Mouse (Mus musculus): ENCODE results near the gene Vps37b. TPM values are rescaled to one million over a fixed set of nuclear protein-coding genes. Genes with fewer than 3 reads are reported as not detected.
"Not testable (repeated sequence)": the region's sequence is repeated elsewhere in the genome, so short reads cannot be mapped to it uniquely, and the experiment has no call there.

Gene Vps37b
- polyA plus RNA-seq, 1 experiment from 2014 or later = 43.3 TPM

DNA sequence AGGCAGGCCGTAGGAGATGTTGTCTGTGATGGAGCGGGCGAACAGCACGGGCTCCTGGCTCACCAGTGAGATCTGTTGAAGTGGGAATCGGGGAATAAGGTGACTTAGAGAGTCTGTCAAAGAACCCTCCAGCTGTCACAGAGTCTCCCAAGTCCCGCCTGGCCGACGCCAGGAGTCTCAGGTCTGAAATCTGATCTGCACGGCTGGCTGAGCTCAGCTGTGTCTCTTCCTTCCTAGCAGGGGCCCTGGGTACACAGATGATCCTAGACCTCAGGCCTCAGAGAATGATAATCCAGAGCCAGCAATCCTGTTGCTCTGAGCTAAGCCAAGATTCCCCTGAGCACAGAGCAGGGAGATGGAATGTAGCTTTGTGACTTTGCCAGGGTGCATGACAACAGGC, 41.6 kb upstream of the Vps37b start:
- WGBS (ENCODE audit: insufficient replicate concordance) = 38% methylated on average over 9 of the region's 9 CpGs
- Histone ChIP-seq H3K36me3 (ENCODE audit: control insufficient read depth, insufficient read depth, low read length) (no peaks in the 10 kb centered on the region), H3K9me3 (replicated peaks; ENCODE audit: control insufficient read depth, low read length) (no peaks in the 10 kb centered on the region), H3K27ac (ENCODE audit: low read depth, low read length) (no peak overlapping the region), H3K4me2 (no peak overlapping the region), H3K9ac (ENCODE audit: low read depth, low read length) (no peak overlapping the region), H3K4me1 (ENCODE audit: control insufficient read depth, insufficient read depth, low read length) (peaks cover 25% of the 10 kb centered on the region), H3K27me3 (ENCODE audit: control insufficient read depth, insufficient read depth, low read length) (no peaks in the 10 kb centered on the region), H3K4me3 (ENCODE audit: low read depth, low read length) (no peak overlapping the region)
- ATAC-seq (replicated peaks; ENCODE audit: insufficient number of reproducible peaks, low FRiP score, low TSS enrichment) = no peak

DNA sequence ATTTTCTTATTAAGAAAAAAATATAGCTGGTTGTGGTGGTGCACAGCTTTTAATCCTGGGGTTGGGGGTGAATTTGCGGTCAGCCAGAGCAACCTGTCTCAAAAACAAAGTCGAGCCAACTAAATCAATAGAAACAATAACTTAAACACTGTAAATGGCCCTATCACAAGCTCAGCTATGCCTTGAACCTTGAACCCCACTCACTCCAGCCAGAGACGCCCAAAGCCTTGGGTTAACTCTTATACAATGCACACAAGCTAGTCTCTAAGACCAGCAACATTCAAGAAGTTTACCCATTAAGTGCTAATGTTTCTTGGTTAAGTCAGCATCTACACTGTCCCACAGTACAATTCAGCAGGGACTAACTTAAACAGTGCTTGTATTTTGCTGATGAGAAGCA, 37.6 kb upstream of the Vps37b start:
- no peak overlapping the region for H3K4me2 ChIP-seq
- H3K27ac ChIP-seq (ENCODE audit: low read depth, low read length) = no peak overlapping the region
- WGBS (ENCODE audit: insufficient replicate concordance) = 90% methylated on average over 3 of the region's 3 CpGs
- H3K27me3 ChIP-seq (ENCODE audit: control insufficient read depth, insufficient read depth, low read length) = no peaks in the 10 kb centered on the region
- no peak for ATAC-seq (replicated peaks; ENCODE audit: insufficient number of reproducible peaks, low FRiP score, low TSS enrichment)
- H3K4me1 ChIP-seq (ENCODE audit: control insufficient read depth, insufficient read depth, low read length) = peaks cover 6% of the 10 kb centered on the region
- no peaks in the 10 kb centered on the region for H3K9me3 ChIP-seq (replicated peaks; ENCODE audit: control insufficient read depth, low read length)
- H3K4me3 ChIP-seq (ENCODE audit: low read depth, low read length) = no peak overlapping the region
- no peaks in the 10 kb centered on the region for H3K36me3 ChIP-seq (ENCODE audit: control insufficient read depth, insufficient read depth, low read length)
- H3K9ac ChIP-seq (ENCODE audit: low read depth, low read length) = no peak overlapping the region

DNA sequence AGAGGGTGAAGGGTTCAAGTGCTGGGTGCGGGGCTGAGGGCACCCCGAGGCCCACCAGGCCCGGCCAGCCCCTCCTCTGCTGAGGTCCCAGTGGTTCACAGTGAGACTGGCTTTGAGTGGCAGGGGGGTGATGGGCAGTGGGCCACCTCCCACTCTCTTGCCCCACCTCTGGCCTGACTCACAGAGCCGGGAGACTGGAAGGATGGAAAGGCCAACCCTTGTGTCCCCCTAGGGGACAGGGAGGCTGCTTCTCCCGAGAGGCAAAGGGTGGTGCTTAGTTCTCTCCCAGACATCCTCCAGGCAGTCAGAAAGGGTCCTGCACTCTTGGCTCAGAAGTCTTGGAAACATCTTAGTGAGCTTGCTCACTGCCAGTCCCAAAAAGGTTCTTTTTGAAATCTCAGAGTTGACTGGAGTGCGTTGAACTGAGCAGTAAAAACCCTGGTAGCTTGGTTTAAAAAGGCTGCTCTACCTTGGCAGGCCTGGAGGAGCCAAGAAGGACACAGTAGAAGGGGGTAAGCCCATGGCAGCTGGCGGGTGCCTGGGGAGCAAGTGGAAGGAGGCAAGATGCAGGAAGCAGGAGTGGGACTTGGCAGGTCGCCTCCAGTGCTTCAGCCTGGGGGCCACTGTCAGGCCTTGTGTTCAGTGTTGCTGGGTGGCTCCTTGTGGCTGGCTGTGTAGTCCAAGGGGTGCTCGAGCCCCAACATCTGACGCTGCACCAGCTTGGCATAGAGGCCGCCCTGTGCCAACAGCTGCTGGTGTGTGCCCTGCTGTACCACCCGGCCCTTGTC, 30.2 kb upstream of the Vps37b start:
- no peak overlapping the region for H3K9ac ChIP-seq (ENCODE audit: low read depth, low read length)
- H3K27me3 ChIP-seq (ENCODE audit: control insufficient read depth, insufficient read depth, low read length) = 0 out of 2 replicates have a peak, but pooled peaks cover 2% of the 10 kb centered on the region
- no peak overlapping the region for H3K27ac ChIP-seq (ENCODE audit: low read depth, low read length)
- H3K36me3 ChIP-seq (ENCODE audit: control insufficient read depth, insufficient read depth, low read length) = no peaks in the 10 kb centered on the region
- no peak overlapping the region for H3K4me3 ChIP-seq (ENCODE audit: low read depth, low read length)
- ATAC-seq (replicated peaks; ENCODE audit: insufficient number of reproducible peaks, low FRiP score, low TSS enrichment) = no peak
- no peaks in the 10 kb centered on the region for H3K9me3 ChIP-seq (replicated peaks; ENCODE audit: control insufficient read depth, low read length)
- no peaks in the 10 kb centered on the region for H3K4me1 ChIP-seq (ENCODE audit: control insufficient read depth, insufficient read depth, low read length)
- H3K4me2 ChIP-seq = no peak overlapping the region
- WGBS (ENCODE audit: insufficient replicate concordance) = 69% methylated on average over 12 of the region's 12 CpGs

DNA sequence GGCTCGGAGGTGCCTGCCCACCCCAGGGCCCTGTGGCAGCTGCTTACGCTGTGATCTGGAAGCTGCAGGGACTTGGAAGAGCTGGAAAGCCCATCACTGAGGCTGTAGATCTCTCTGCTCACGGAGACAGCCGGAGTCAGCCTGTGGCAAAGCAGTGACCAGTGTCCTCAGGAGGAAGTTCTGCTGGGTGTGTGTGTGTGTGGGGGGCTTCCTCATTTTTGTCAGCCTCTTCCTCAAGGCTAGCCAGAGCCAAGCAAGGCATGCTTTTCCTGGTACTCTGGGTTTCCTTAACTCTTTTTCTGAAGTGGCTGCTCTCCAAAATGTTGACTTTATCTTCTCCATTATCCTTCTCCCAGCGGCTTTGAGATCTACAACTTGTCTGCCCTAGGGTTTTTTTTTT, 27.6 kb upstream of the Vps37b start:
- Histone ChIP-seq H3K4me3 (ENCODE audit: low read depth, low read length) (no peak overlapping the region), H3K9me3 (replicated peaks; ENCODE audit: control insufficient read depth, low read length) (no peaks in the 10 kb centered on the region), H3K9ac (ENCODE audit: low read depth, low read length) (0 out of 2 replicates have a peak overlapping the region, but pooled peaks have one; percentile 22), H3K4me2 (no peak overlapping the region), H3K27me3 (ENCODE audit: control insufficient read depth, insufficient read depth, low read length) (0 out of 2 replicates have a peak, but pooled peaks cover 2% of the 10 kb centered on the region), H3K4me1 (ENCODE audit: control insufficient read depth, insufficient read depth, low read length) (no peaks in the 10 kb centered on the region), H3K27ac (ENCODE audit: low read depth, low read length) (0 out of 2 replicates have a peak overlapping the region, but pooled peaks have one; percentile 29), H3K36me3 (ENCODE audit: control insufficient read depth, insufficient read depth, low read length) (no peaks in the 10 kb centered on the region)
- 42% methylated on average over 5 of the region's 5 CpGs for WGBS (ENCODE audit: insufficient replicate concordance)
- ATAC-seq (replicated peaks; ENCODE audit: insufficient number of reproducible peaks, low FRiP score, low TSS enrichment) = no peak

DNA sequence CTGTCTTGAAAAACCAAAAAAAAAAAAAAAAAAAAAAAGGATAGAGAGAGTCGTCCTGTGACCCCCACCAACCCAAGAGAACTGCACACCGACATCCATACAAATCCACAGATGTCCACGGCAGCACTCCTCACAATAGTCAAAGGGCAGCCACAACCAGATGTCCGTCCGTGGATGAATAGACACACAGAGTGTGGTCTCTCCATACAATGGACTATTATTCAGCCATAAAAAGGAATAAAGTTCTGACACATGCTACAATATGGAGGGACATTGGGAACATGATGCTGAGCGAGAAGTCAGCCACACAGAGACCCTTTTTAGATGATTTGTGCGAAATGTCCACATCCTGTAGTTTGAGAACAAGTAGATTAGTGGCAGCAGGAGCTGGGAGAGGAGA, 26.7 kb upstream of the Vps37b start:
- no peak overlapping the region for H3K4me3 ChIP-seq (ENCODE audit: low read depth, low read length)
- no peaks in the 10 kb centered on the region for H3K36me3 ChIP-seq (ENCODE audit: control insufficient read depth, insufficient read depth, low read length)
- H3K27ac ChIP-seq (ENCODE audit: low read depth, low read length) = no peak overlapping the region
- no peak for ATAC-seq (replicated peaks; ENCODE audit: insufficient number of reproducible peaks, low FRiP score, low TSS enrichment)
- 85% methylated on average over 7 of the region's 7 CpGs for WGBS (ENCODE audit: insufficient replicate concordance)
- no peaks in the 10 kb centered on the region for H3K4me1 ChIP-seq (ENCODE audit: control insufficient read depth, insufficient read depth, low read length)
- no peak overlapping the region for H3K4me2 ChIP-seq
- H3K27me3 ChIP-seq (ENCODE audit: control insufficient read depth, insufficient read depth, low read length) = 0 out of 2 replicates have a peak, but pooled peaks cover 2% of the 10 kb centered on the region
- no peaks in the 10 kb centered on the region for H3K9me3 ChIP-seq (replicated peaks; ENCODE audit: control insufficient read depth, low read length)
- no peak overlapping the region for H3K9ac ChIP-seq (ENCODE audit: low read depth, low read length)

DNA sequence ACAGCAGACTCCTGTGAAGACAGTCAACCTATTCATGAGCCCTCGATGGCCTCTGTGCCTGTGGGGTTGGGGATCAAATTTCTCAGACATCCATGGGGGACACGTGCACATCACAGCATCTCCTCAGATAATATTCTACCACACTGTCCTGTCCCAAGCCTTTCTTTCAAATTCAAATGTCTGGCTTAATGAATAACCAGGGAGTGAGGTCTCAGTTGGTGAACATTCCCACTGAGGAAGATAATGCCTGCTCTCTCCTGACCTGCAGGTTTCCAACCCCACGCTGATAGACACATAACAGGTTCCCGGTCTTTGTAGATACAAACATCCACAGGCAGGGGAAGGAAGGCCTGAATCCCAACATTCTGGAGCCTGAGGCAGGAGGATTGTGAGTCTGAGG, 24.9 kb upstream of the Vps37b start:
- Histone ChIP-seq H3K4me3 (ENCODE audit: low read depth, low read length) (no peak overlapping the region), H3K27ac (ENCODE audit: low read depth, low read length) (no peak overlapping the region), H3K4me1 (ENCODE audit: control insufficient read depth, insufficient read depth, low read length) (peaks cover 4% of the 10 kb centered on the region; the same call in 1 of the 2 replicates), H3K4me2 (no peak overlapping the region), H3K27me3 (ENCODE audit: control insufficient read depth, insufficient read depth, low read length) (no peaks in the 10 kb centered on the region), H3K9me3 (replicated peaks; ENCODE audit: control insufficient read depth, low read length) (no peaks in the 10 kb centered on the region), H3K36me3 (ENCODE audit: control insufficient read depth, insufficient read depth, low read length) (no peaks in the 10 kb centered on the region), H3K9ac (ENCODE audit: low read depth, low read length) (no peak overlapping the region)
- ATAC-seq (replicated peaks; ENCODE audit: insufficient number of reproducible peaks, low FRiP score, low TSS enrichment) = no peak
- WGBS (ENCODE audit: insufficient replicate concordance) = 62% methylated on average over 4 of the region's 4 CpGs

DNA sequence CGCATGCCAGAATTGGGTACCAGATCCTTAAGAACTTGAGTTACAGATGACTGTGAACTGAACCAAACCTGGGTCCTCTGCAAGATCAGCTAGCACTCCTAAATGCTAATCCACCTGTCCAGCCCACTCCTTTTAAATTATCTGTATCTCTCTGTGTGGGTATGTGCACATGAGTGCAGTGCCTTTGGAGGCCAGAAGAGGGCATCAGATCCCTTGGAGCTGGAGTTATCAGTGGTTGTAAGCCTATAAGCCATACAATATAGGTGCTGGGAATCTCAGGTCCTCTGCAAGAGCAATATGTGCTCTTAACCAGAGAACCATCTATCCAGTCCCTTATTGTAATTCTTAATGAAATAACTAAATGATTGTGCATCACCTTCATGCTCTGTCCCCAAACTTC, 24.1 kb upstream of the Vps37b start:
- 97% methylated on average over 1 of the region's 1 CpGs for WGBS (ENCODE audit: insufficient replicate concordance)
- no peaks in the 10 kb centered on the region for H3K36me3 ChIP-seq (ENCODE audit: control insufficient read depth, insufficient read depth, low read length)

DNA sequence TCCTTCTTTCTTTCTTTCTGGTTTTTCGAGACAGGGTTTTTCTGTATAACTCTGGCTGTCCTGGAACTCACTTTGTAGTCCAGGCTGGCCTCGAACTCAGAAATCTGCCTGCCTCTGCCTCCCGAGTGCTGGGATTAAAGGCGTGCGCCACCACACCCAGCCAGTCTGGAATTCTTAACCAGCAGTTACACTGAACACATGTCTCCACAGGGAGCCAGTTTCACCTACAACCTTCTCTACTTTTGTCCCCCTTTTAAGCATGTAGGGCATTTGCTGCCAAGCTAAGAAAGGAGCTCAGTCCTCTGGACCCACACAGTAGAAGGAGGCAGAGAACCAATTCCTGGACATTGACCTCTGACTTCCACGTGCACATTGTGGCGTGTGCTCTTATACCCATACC, 20.6 kb upstream of the Vps37b start:
- Histone ChIP-seq H3K27ac (ENCODE audit: low read depth, low read length) (0 out of 2 replicates have a peak overlapping the region, but pooled peaks have one; percentile 13), H3K4me1 (ENCODE audit: control insufficient read depth, insufficient read depth, low read length) (peaks cover 23% of the 10 kb centered on the region)
- not testable (repeated sequence) for H3K27me3 ChIP-seq (ENCODE audit: control insufficient read depth, insufficient read depth, low read length); H3K4me3 ChIP-seq (ENCODE audit: low read depth, low read length); H3K36me3 ChIP-seq (ENCODE audit: control insufficient read depth, insufficient read depth, low read length); H3K9ac ChIP-seq (ENCODE audit: low read depth, low read length); ATAC-seq (replicated peaks; ENCODE audit: insufficient number of reproducible peaks, low FRiP score, low TSS enrichment); H3K9me3 ChIP-seq (replicated peaks; ENCODE audit: control insufficient read depth, low read length); H3K4me2 ChIP-seq
- WGBS (ENCODE audit: insufficient replicate concordance) = 91% methylated on average over 7 of the region's 7 CpGs

More for the DNA sequence above, 24.1 kb upstream of the Vps37b start:
- H3K9me3 ChIP-seq (replicated peaks; ENCODE audit: control insufficient read depth, low read length) = no peaks in the 10 kb centered on the region
- ATAC-seq (replicated peaks; ENCODE audit: insufficient number of reproducible peaks, low FRiP score, low TSS enrichment) = no peak
- H3K9ac ChIP-seq (ENCODE audit: low read depth, low read length) = no peak overlapping the region
- peaks cover 5% of the 10 kb centered on the region; the same call in 1 of the 2 replicates for H3K4me1 ChIP-seq (ENCODE audit: control insufficient read depth, insufficient read depth, low read length)
- H3K27me3 ChIP-seq (ENCODE audit: control insufficient read depth, insufficient read depth, low read length) = no peaks in the 10 kb centered on the region
- no peak overlapping the region for H3K27ac ChIP-seq (ENCODE audit: low read depth, low read length)
- no peak overlapping the region for H3K4me2 ChIP-seq
- no peak overlapping the region for H3K4me3 ChIP-seq (ENCODE audit: low read depth, low read length)

Data from heart, embryonic 11.5 days (tissue).